Mouse (Mus musculus): ENCODE data around the gene Ehd1. TPM values are rescaled to one million over a fixed set of nuclear protein-coding genes. Genes with fewer than 3 reads are reported as not detected.

The Ehd1 gene
- 27.8 TPM for polyA plus RNA-seq (2015; fragmentation: Illumina TruSeq; extraction: RNeasy Lipid Tissue Mini Kit (QIAGEN cat#74804); ENCODE audit: low read depth, low replicate concordance)

DNA sequence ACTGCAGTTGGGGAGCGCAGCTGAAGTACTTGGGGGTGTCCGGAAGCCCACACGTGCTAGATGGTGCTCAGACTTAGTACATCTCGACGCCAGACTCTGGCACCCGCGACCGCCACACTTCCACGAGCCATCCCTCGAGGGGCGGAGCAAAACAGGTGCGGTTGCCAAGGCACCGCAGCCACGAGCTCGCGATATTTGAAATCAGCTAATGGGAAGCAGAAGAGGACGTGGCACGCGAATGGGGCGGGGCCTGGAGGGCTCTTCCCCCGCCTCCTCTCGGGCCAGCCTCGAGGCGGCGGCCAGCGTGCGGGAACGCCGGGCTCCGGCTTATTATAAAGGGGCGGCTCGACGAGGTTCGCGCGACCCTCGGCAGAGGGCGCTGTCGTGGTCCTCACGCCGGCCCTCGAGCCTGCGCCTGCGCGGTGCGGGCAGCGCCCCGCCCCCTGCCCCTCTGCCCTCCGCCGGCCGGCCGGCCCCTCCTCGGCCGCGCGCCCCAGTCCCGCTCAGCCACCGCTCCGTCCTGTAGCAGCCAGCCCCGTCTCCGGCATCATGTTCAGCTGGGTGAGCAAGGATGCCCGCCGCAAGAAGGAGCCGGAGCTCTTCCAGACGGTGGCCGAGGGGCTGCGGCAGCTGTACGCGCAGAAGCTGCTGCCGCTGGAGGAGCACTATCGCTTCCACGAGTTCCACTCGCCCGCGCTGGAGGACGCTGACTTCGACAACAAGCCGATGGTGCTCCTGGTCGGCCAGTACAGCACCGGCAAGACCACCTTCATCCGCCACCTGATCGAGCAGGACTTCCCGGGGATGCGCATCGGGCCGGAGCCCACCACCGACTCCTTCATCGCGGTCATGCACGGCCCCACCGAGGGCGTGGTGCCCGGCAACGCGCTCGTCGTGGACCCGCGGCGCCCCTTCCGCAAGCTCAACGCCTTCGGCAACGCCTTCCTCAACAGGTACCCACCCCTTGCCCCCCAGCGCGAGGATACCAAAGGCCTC is at the start of gene Ehd1:
Gene Ehd1, plus strand, starts transcription at position 300 of the 996 bp plus-strand sequence.

GRCm38 (mm10) chr19:6235084-6236052 is 41.2 kb upstream of the Ehd1 start, which contains the start of gene Ppp2r5b:
Ppp2r5b (minus strand) TSS chr19:6235872.

DNA sequence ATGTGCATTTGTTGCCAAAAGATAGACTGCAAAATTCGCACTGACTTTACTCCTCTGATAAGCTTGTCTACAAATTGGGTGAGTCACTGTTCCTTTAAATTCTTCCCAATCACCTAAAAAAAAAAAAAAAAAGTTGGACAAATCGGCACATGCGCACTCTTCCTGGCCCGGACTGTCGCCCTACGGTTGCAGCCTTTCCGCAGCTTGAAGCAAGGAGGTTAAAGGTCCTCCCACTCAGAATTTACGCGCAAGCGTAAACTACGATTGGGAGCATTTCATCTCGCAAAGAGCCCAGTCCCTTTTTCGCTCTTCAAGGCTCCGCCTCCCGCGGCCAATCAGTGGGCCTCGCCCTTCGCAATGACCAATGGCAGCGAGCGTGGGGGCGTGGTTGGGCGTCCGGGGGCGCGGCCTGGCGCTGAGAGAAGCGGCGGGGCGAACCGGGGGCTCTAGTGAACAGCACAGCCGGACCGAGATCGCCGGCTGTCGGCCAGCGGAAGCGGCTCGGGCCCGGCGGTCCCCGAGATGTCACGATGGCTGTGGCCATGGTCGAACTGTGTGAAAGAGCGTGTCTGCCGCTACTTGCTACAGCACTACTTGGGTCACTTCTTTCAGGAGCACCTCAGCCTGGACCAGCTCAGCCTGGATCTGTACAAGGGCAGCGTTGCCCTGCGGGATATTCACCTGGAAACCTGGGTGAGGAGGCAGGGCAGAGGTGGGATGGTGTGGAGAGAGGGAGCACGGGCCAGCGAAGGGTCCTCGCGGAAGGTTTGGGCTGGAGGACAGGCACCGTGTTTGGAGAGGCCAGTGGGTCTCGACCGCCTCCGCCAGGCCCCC is 35.0 kb upstream of the Ehd1 start, which contains the start of gene Atg2a:
Gene Atg2a, plus strand, starts transcription at position 395 of the 834 bp plus-strand sequence.

DNA sequence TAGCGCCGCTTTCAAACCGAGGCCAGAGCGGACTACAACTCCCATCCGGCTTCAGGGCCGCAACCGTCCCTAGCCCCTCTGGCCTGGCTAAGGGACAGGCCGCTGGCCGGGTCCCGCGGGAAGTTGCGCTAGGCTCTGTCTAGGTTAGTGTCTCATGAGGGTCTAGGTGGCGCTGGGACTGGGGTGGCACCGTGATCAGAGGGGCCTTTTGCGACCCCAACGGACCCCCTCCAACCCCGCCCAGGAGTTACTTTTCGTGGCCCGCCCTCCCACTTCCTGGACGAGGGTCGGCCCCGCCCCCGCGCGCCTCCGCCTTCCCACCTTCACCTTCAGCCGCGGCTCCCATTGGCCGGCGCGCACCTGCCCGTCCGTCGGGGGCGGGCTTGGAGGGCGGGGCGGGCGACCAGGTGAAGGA is 29.6 kb downstream of the Ehd1 start, which contains the start of gene Cdc42bpg:
Gene Cdc42bpg, plus strand, starts transcription at position 320 of the 415 bp plus-strand sequence.

GRCm38 (mm10) chr19:6334673-6335457 is 58.3 kb downstream of the Ehd1 start, which contains the start of gene Men1:
Men1 (plus strand) TSS chr19:6334979.

DNA sequence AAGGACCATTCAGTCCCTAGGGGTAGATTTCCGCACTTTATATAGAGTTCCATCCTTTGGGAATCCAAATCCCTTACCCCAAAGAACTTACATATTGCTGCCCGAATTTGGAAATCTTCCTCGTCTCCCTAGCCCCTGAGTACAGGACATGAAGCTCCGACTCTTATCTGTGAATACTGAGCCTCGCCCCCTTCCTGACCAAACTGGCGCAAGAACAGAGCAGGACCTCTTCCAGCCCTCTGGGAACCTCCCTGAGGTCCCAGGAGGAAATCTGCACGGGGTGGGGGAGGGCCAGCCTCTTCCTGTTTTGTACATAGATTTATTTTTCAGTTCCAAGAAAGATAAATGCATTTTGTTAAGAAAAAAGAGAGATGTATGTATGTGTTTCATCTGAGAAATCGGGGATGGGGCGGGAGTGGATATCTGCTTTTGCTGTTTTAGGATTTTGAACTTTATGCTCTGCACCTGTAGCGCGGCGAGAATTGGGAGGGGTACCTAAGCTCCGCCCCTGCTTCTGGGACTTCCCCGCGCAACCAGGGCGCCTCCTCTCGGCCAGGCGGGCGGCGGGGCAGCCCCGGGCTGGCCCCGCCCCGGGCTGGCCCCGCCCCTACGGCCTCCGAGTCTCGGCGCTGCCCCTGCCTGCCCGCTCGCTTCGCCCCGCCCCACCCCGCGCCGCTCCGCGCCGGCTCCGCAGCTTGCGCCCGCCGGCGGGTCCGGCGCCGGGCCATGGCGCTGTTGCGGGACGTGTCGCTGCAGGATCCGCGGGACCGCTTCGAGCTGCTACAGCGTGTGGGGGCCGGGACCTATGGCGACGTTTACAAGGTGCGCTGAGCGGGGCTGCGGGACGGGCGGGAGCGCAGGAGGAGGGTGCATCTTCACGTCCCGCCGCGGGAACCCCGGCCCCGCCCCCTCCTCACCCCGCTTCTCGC is 64.3 kb downstream of the Ehd1 start, which contains the start of gene Map4k2:
Gene Map4k2, plus strand, starts transcription at position 612 of the 929 bp plus-strand sequence.

Other genes with a start within 250 kb of the Ehd1 start
- gene Syvn1, start 230.1 kb upstream of the Ehd1 start, polyA plus RNA-seq (2015; fragmentation: Illumina TruSeq; extraction: RNeasy Lipid Tissue Mini Kit (QIAGEN cat#74804); ENCODE audit: low read depth, low replicate concordance) = 33.6 TPM
- gene Mrpl49, start 218.9 kb upstream of the Ehd1 start, polyA plus RNA-seq (2015; fragmentation: Illumina TruSeq; extraction: RNeasy Lipid Tissue Mini Kit (QIAGEN cat#74804); ENCODE audit: low read depth, low replicate concordance) = 61.3 TPM
- gene Fau, start 218.9 kb upstream of the Ehd1 start, polyA plus RNA-seq (2015; fragmentation: Illumina TruSeq; extraction: RNeasy Lipid Tissue Mini Kit (QIAGEN cat#74804); ENCODE audit: low read depth, low replicate concordance) = 1,093 TPM
- 30.1 TPM for gene Znhit2, start 215.5 kb upstream of the Ehd1 start, polyA plus RNA-seq (2015; fragmentation: Illumina TruSeq; extraction: RNeasy Lipid Tissue Mini Kit (QIAGEN cat#74804); ENCODE audit: low read depth, low replicate concordance)
- gene Tm7sf2, start 208.4 kb upstream of the Ehd1 start, polyA plus RNA-seq (2015; fragmentation: Illumina TruSeq; extraction: RNeasy Lipid Tissue Mini Kit (QIAGEN cat#74804); ENCODE audit: low read depth, low replicate concordance) = 37.3 TPM
- 58.5 TPM for gene Vps51, start 199.5 kb upstream of the Ehd1 start, polyA plus RNA-seq (2015; fragmentation: Illumina TruSeq; extraction: RNeasy Lipid Tissue Mini Kit (QIAGEN cat#74804); ENCODE audit: low read depth, low replicate concordance)
- not detected for gene Tmem262, start 196.7 kb upstream of the Ehd1 start, polyA plus RNA-seq (2015; fragmentation: Illumina TruSeq; extraction: RNeasy Lipid Tissue Mini Kit (QIAGEN cat#74804); ENCODE audit: low read depth, low replicate concordance)
- not detected for gene Gm28374, start 194.5 kb upstream of the Ehd1 start, polyA plus RNA-seq (2015; fragmentation: Illumina TruSeq; extraction: RNeasy Lipid Tissue Mini Kit (QIAGEN cat#74804); ENCODE audit: low read depth, low replicate concordance)
- gene Zfpl1, start 191.8 kb upstream of the Ehd1 start, polyA plus RNA-seq (2015; fragmentation: Illumina TruSeq; extraction: RNeasy Lipid Tissue Mini Kit (QIAGEN cat#74804); ENCODE audit: low read depth, low replicate concordance) = 47.7 TPM
- gene Cdca5, start 191.7 kb upstream of the Ehd1 start, polyA plus RNA-seq (2015; fragmentation: Illumina TruSeq; extraction: RNeasy Lipid Tissue Mini Kit (QIAGEN cat#74804); ENCODE audit: low read depth, low replicate concordance) = 0.42 TPM
- not detected for gene AC131692.1, start 182.3 kb upstream of the Ehd1 start, polyA plus RNA-seq (2015; fragmentation: Illumina TruSeq; extraction: RNeasy Lipid Tissue Mini Kit (QIAGEN cat#74804); ENCODE audit: low read depth, low replicate concordance)
- not detected for gene Naaladl1, start 170.9 kb upstream of the Ehd1 start, polyA plus RNA-seq (2015; fragmentation: Illumina TruSeq; extraction: RNeasy Lipid Tissue Mini Kit (QIAGEN cat#74804); ENCODE audit: low read depth, low replicate concordance)
- gene Sac3d1, start 158.1 kb upstream of the Ehd1 start, polyA plus RNA-seq (2015; fragmentation: Illumina TruSeq; extraction: RNeasy Lipid Tissue Mini Kit (QIAGEN cat#74804); ENCODE audit: low read depth, low replicate concordance) = 16.8 TPM
- gene Snx15, start 148.4 kb upstream of the Ehd1 start, polyA plus RNA-seq (2015; fragmentation: Illumina TruSeq; extraction: RNeasy Lipid Tissue Mini Kit (QIAGEN cat#74804); ENCODE audit: low read depth, low replicate concordance) = 39.0 TPM
- not detected for gene Batf2, start 135.7 kb upstream of the Ehd1 start, polyA plus RNA-seq (2015; fragmentation: Illumina TruSeq; extraction: RNeasy Lipid Tissue Mini Kit (QIAGEN cat#74804); ENCODE audit: low read depth, low replicate concordance)
- gene Arl2, start 135.2 kb upstream of the Ehd1 start, polyA plus RNA-seq (2015; fragmentation: Illumina TruSeq; extraction: RNeasy Lipid Tissue Mini Kit (QIAGEN cat#74804); ENCODE audit: low read depth, low replicate concordance) = 91.3 TPM
- not detected for gene Majin, start 92.3 kb upstream of the Ehd1 start, polyA plus RNA-seq (2015; fragmentation: Illumina TruSeq; extraction: RNeasy Lipid Tissue Mini Kit (QIAGEN cat#74804); ENCODE audit: low read depth, low replicate concordance)
- gene Gpha2, start 50.3 kb upstream of the Ehd1 start, polyA plus RNA-seq (2015; fragmentation: Illumina TruSeq; extraction: RNeasy Lipid Tissue Mini Kit (QIAGEN cat#74804); ENCODE audit: low read depth, low replicate concordance) = not detected
- 120 TPM for gene Ppp2r5b, start 40.9 kb upstream of the Ehd1 start, polyA plus RNA-seq (2015; fragmentation: Illumina TruSeq; extraction: RNeasy Lipid Tissue Mini Kit (QIAGEN cat#74804); ENCODE audit: low read depth, low replicate concordance)
- gene Atg2a, start 35.1 kb upstream of the Ehd1 start, polyA plus RNA-seq (2015; fragmentation: Illumina TruSeq; extraction: RNeasy Lipid Tissue Mini Kit (QIAGEN cat#74804); ENCODE audit: low read depth, low replicate concordance) = 18.9 TPM
- gene Cdc42bpg, start 29.7 kb downstream of the Ehd1 start, polyA plus RNA-seq (2015; fragmentation: Illumina TruSeq; extraction: RNeasy Lipid Tissue Mini Kit (QIAGEN cat#74804); ENCODE audit: low read depth, low replicate concordance) = 2.4 TPM
- 44.9 TPM for gene Men1, start 58.3 kb downstream of the Ehd1 start, polyA plus RNA-seq (2015; fragmentation: Illumina TruSeq; extraction: RNeasy Lipid Tissue Mini Kit (QIAGEN cat#74804); ENCODE audit: low read depth, low replicate concordance)
- 71.5 TPM for gene Map4k2, start 64.4 kb downstream of the Ehd1 start, polyA plus RNA-seq (2015; fragmentation: Illumina TruSeq; extraction: RNeasy Lipid Tissue Mini Kit (QIAGEN cat#74804); ENCODE audit: low read depth, low replicate concordance)
- gene Sf1, start 87.0 kb downstream of the Ehd1 start, polyA plus RNA-seq (2015; fragmentation: Illumina TruSeq; extraction: RNeasy Lipid Tissue Mini Kit (QIAGEN cat#74804); ENCODE audit: low read depth, low replicate concordance) = 147 TPM
- gene Pygm, start 107.7 kb downstream of the Ehd1 start, polyA plus RNA-seq (2015; fragmentation: Illumina TruSeq; extraction: RNeasy Lipid Tissue Mini Kit (QIAGEN cat#74804); ENCODE audit: low read depth, low replicate concordance) = 41.5 TPM
- 93.5 TPM for gene Rasgrp2, start 122.6 kb downstream of the Ehd1 start, polyA plus RNA-seq (2015; fragmentation: Illumina TruSeq; extraction: RNeasy Lipid Tissue Mini Kit (QIAGEN cat#74804); ENCODE audit: low read depth, low replicate concordance)
- 190 TPM for gene Nrxn2, start 142.0 kb downstream of the Ehd1 start, polyA plus RNA-seq (2015; fragmentation: Illumina TruSeq; extraction: RNeasy Lipid Tissue Mini Kit (QIAGEN cat#74804); ENCODE audit: low read depth, low replicate concordance)

Measured in brain, adult 10 weeks (tissue).